Mouse (Mus musculus): ENCODE measurements around the gene Lifr.

DNA sequence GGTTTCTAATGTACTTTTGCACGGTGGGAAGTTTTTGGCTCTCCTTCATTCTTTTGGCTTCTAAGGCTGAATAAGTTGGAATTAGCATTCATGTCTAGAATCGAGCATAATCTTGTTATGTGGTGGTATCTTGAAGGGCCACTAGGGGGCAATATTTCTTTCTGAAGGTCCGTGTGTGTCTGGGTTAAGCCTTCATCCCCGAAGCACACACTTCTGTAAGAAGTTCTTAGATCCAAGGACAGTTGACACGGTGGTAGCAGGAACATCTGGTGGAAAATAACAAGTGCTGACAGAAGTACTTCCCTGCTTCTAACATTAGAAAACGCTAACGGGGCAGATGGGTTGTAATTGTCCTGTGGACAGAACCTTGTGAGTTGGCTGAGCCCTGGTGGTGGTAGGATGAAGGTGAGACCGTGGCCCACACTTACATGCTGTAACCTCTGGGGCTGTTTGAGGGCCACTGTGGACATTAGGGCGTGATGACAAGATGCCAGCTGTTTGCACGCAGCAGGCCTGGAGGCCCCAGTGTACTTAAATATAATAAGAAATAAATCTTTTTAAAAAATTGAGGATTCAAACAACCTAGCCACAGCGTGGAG lies 44.1 kb downstream of the Lifr start:
- no peak for TF ChIP-seq POLR2A (IDR thresholded peaks at IDR 0.05; ENCODE audit: insufficient read depth, low read depth, low read length)
- peak; percentile 84 for TF ChIP-seq CTCF (IDR thresholded peaks at IDR 0.05)

All from heart, adult 2 months (tissue).